Mouse (Mus musculus) midbrain, embryonic 12.5 days (tissue): ENCODE measurements around the gene Zfand2a. TPM values are rescaled to one million over a fixed set of nuclear protein-coding genes. Genes with fewer than 3 reads are reported as not detected.

Experiments used
- ATAC-seq: fragments of 200-750 bp; cut with Nextera tagmentation; 2 replicates; pipeline ENCODE4 v1.8.0; 2017; ENCODE audit warnings: low read depth, moderate TSS enrichment, moderate library complexity; ENCODE audit not compliant: low FRiP score
- H3K27ac ChIP-seq: fragments of 300-500 bp; sonication (generic); replicated peaks from 2 replicates; pipeline ENCODE4 v1.5.1; 2016; ENCODE audit warnings: mild to moderate bottlenecking
- H3K27me3 ChIP-seq: fragments of 300-500 bp; sonication (generic); 2 replicates; pipeline ENCODE4 v1.6.1; 2016; ENCODE audit warnings: mild to moderate bottlenecking
- H3K36me3 ChIP-seq: fragments of 300-500 bp; sonication (generic); 2 replicates; pipeline ENCODE4 v1.6.1; 2016
- H3K4me1 ChIP-seq: fragments of 300-500 bp; sonication (generic); 2 replicates; pipeline ENCODE4 v1.6.1; 2016
- H3K4me2 ChIP-seq: fragments of 300-500 bp; sonication (generic); replicated peaks from 2 replicates; pipeline ENCODE4 v1.6.1; 2016; ENCODE audit warnings: mild to moderate bottlenecking, moderate library complexity
- H3K4me3 ChIP-seq: fragments of 300-500 bp; sonication (generic); 2 replicates; pipeline ENCODE4 v1.5.1; 2016; ENCODE audit warnings: mild to moderate bottlenecking
- H3K9ac ChIP-seq: fragments of 300-500 bp; sonication (generic); replicated peaks from 2 replicates; pipeline ENCODE4 v1.6.1; 2016; ENCODE audit warnings: mild to moderate bottlenecking, moderate library complexity
- H3K9me3 ChIP-seq: fragments of 300-500 bp; sonication (generic); 2 replicates; pipeline ENCODE4 v1.6.1; 2016; ENCODE audit warnings: mild to moderate bottlenecking
- WGBS: fragments of 180-500 bp; shearing (Covaris S2); methylation state at CpG from one replicate; pipeline ENCODE4 v1.1.7; 2016; 5-methylcytosine and 5-hydroxymethylcytosine counted together
- polyA plus RNA-seq: library from polyadenylated mRNA; unstranded; fragments of >200 nt; fragmentation: Nextera tagmentation; extraction: Ambion mirVana; gene quantifications from 2 replicates; pipeline ENCODE4 v1.2.1, GENCODE M21; 2016

Gene Zfand2a
- polyA plus RNA-seq, 1 experiment from 2014 or later = 11.5 TPM

DNA sequence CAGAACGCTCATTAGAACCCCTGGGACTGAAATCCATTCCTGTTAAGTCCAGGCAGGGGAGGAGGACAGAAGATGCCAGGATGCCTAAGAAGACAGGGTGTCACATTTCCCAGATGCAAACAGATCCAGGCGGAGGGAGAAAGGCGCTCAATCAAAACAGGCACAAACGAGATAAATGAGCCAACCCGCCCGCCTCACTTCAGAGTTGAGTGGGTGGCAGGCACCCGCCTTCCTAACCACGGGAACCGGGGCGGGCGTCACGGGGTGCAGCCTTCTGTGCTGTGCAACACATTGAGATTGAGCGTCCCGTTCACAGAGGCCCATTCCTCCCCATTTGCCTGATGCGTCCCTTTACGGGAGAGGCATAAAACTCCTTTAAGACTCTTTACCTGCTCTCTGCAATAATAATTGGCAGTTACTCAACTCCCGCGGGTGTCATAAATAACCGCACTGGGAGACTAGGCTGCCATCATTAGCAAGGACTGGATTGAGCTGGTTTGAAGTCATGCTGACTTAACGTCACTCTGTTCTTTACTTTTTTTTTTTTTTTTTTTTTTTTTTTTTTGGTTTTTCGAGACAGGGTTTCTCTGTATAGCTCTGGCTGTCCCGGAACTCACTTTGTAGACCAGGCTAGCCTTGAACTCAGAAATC is 10.8 kb upstream of the Zfand2a start:
- WGBS = 72% methylated on average over 22 of the region's 22 CpGs
- Histone ChIP-seq H3K9me3 (no peaks in the 10 kb centered on the region), H3K4me1 (0 out of 2 replicates have a peak, but pooled peaks cover 2% of the 10 kb centered on the region), H3K27ac (no peak overlapping the region), H3K36me3 (no peaks in the 10 kb centered on the region), H3K4me2 (no peak overlapping the region), H3K27me3 (peaks cover 9% of the 10 kb centered on the region; the same call in 1 of the 2 replicates), H3K9ac (no peak overlapping the region), H3K4me3 (no peak overlapping the region)
- no peak for ATAC-seq

DNA sequence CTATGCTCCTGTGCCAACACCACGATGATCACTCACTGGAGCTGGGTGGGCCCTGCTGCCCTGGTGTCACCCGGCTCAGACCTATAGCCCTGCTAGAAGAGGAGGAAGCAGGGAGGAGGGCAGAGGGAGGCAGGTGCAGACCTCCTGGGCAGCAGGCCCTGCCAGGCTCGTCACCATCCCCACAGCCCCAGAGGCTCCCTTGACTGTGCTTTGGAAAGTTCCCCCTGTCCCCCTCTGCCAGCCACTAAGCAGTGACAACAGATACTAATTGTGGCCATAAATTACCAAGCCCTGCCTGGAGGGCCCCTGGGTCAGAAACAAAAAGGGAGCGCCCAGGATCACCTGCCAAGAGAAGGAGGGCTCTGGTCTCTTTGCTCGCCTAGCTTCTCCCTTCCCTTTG is 9.3 kb upstream of the Zfand2a start:
- H3K27ac ChIP-seq = no peak overlapping the region
- peaks cover 1% of the 10 kb centered on the region; the same call in 1 of the 2 replicates for H3K27me3 ChIP-seq
- H3K9ac ChIP-seq = no peak overlapping the region
- no peak overlapping the region for H3K4me2 ChIP-seq
- H3K36me3 ChIP-seq = no peaks in the 10 kb centered on the region
- ATAC-seq = no peak
- 74% methylated on average over 5 of the region's 5 CpGs for WGBS
- H3K4me3 ChIP-seq = no peak overlapping the region
- 0 out of 2 replicates have a peak, but pooled peaks cover 2% of the 10 kb centered on the region for H3K4me1 ChIP-seq
- H3K9me3 ChIP-seq = no peaks in the 10 kb centered on the region

DNA sequence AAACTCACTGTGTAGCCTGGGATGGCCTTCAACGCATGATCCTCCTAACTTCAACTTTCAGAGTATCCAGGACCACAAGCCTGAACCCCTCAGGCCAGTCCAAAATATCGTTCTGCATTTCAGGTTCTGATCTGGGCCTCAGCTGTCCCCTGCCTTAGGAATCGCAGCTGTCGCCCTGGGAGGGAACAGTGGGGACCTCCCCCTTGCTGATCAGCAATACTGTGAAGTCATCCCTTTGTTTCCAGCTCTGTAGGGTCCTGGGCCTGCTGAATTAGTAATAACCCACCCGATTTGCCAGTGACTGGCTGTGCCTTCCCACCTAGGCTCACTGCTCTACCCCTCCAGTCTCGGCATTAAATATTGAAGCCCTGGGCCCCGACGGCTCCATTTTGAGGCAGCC is 7.0 kb upstream of the Zfand2a start:
- Histone ChIP-seq H3K27me3 (no peaks in the 10 kb centered on the region), H3K4me1 (0 out of 2 replicates have a peak, but pooled peaks cover 2% of the 10 kb centered on the region), H3K9me3 (peaks cover 5% of the 10 kb centered on the region), H3K9ac (no peak overlapping the region), H3K4me3 (no peak overlapping the region), H3K36me3 (no peaks in the 10 kb centered on the region), H3K27ac (no peak overlapping the region), H3K4me2 (no peak overlapping the region)
- 52% methylated on average over 8 of the region's 8 CpGs for WGBS
- no peak; the same call in 1 of the 2 replicates for ATAC-seq

DNA sequence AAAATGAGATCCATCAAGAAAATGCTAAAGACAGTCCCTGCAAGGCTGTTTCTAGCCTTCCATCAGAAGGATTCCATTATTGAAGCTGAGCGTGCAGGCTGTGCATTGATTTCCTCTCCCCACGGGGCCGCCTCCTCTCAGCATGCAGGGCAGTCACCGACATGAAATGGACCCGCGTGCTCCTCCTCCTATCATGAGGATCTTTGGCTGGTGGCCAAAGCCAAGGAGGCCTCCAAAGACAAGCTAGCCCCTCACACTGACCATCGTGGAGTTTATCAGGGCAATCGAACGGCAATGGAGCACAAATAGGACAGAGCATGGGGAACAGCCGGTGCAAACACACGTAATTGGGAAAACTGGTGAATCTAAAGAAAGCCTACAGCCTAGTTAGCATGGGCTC is 5.8 kb upstream of the Zfand2a start:
- Histone ChIP-seq H3K9me3 (peaks cover 8% of the 10 kb centered on the region), H3K27me3 (no peaks in the 10 kb centered on the region), H3K36me3 (no peaks in the 10 kb centered on the region), H3K9ac (no peak overlapping the region), H3K4me1 (0 out of 2 replicates have a peak, but pooled peaks cover 2% of the 10 kb centered on the region), H3K27ac (no peak overlapping the region), H3K4me3 (no peak overlapping the region), H3K4me2 (no peak overlapping the region)
- no peak for ATAC-seq
- 83% methylated on average over 11 of the region's 11 CpGs for WGBS

DNA sequence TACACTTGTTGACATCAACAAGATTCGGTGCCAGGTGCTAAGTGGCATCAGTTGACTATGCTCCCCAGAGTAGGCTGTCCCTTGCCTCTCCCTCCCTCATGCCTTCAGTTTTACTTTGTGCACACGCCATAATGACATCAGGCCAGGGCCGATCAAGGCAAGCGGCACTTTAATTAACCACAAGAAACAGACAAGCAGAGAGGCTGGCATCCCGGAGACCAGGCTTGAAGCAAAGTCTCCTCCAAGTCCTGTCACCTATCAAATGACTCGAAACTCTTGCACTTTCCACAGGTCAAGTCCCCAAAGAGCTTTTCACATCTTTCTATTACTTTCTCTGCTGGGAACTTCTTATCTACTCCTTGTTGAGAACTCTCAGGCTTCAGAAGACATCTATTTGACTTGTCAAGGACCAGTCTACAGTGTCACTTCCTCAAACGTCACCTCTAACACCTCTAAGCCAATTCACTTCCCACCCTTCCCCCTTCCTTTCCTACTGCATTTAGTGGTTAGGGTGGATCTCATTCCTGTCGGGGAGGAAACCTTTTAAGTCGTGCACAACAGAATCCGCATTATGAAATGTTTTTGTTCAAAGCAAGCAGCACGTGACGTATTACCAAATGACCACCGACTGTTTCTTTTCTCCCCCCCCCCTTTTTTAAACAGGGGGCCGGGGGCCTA is 1.0 kb downstream of the Zfand2a start:
- no peak for ATAC-seq
- Histone ChIP-seq H3K9ac (peak overlapping the region; percentile 71), H3K27me3 (no peaks in the 10 kb centered on the region), H3K27ac (no peak overlapping the region), H3K4me1 (peaks cover 10% of the 10 kb centered on the region), H3K4me2 (peak overlapping the region; percentile 85), H3K4me3 (peak overlapping the region; percentile 91), H3K36me3 (peaks cover 39% of the 10 kb centered on the region), H3K9me3 (peaks cover 8% of the 10 kb centered on the region)
- 66% methylated on average over 14 of the region's 14 CpGs for WGBS

DNA sequence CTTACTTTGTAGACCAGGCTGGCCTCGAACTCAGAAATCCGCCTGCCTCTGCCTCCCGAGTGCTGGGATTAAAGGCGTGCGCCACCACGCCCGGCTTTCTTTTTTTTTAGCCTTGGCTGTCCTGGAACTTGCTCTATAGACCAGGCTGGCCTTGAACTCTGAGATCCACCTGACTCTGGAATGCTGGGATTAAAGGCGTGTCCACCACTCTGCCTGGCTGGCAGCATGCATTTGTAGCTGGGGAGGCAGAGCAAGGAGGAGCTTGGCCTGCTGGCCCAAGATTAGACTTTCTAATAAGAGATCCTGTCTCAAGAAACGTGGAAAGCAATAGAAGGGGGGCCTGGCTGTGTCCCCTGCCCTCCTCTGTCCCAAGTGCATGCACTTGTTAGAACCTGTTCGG is 3.9 kb downstream of the Zfand2a start:
- H3K27me3 ChIP-seq = no peaks in the 10 kb centered on the region
- ATAC-seq = no peak
- peaks cover 65% of the 10 kb centered on the region for H3K36me3 ChIP-seq
- no peaks in the 10 kb centered on the region for H3K9me3 ChIP-seq
- no peak overlapping the region for H3K4me2 ChIP-seq
- no peak overlapping the region for H3K27ac ChIP-seq
- 91% methylated on average over 10 of the region's 10 CpGs for WGBS
- no peak overlapping the region for H3K9ac ChIP-seq
- no peak overlapping the region for H3K4me3 ChIP-seq
- H3K4me1 ChIP-seq = peaks cover 10% of the 10 kb centered on the region

DNA sequence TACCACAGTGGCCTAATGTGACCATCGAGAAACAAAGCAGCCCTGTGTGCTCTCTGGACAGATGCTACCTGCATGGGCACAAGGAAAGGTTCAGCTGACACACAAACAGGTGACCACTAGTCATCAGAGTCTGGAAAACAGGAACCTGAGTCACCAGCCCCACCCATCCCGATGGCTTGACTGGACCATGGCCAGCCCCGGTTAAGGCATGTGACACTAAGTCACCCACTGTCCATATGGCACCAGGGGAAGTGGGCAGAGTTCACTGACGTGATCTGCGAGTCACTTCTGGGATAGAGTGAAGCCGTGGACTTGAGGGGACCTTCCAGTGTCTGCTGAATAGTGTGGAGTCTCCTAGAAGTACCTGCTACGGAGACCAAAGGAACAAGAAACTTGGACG is 5.3 kb downstream of the Zfand2a start:
- ATAC-seq = no peak
- 91% methylated on average over 8 of the region's 8 CpGs for WGBS
- Histone ChIP-seq H3K27ac (no peak overlapping the region), H3K9me3 (no peaks in the 10 kb centered on the region), H3K4me2 (no peak overlapping the region), H3K4me3 (no peak overlapping the region), H3K27me3 (no peaks in the 10 kb centered on the region), H3K9ac (no peak overlapping the region), H3K4me1 (peaks cover 10% of the 10 kb centered on the region), H3K36me3 (peaks cover 78% of the 10 kb centered on the region)

DNA sequence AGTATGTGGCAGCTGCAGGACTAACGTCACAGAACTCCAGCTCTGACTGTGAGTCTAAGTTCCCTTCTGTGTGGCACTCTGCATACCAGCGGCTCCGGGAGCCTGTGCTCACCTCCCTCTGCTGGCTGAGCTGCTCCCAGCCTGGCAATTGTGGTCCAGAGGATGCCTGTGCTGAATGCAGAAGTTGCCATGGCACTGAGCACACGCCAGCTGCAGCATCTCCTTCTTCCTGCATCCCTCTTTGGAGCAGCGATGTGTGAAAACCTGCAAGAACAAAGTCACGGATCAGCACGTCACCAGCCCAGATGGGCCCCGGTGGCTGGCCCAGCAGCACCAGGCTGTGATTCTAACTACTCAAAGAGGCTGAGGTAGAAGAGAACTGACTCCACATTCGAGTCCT is 9.6 kb downstream of the Zfand2a start:
- H3K4me2 ChIP-seq = no peak overlapping the region
- ATAC-seq = no peak
- H3K9me3 ChIP-seq = no peaks in the 10 kb centered on the region
- 62% methylated on average over 9 of the region's 9 CpGs for WGBS
- H3K4me3 ChIP-seq = no peak overlapping the region
- no peak overlapping the region for H3K9ac ChIP-seq
- no peak overlapping the region for H3K27ac ChIP-seq
- H3K27me3 ChIP-seq = no peaks in the 10 kb centered on the region
- peaks cover 84% of the 10 kb centered on the region for H3K36me3 ChIP-seq
- H3K4me1 ChIP-seq = no peaks in the 10 kb centered on the region; the same call in 1 of the 2 replicates

DNA sequence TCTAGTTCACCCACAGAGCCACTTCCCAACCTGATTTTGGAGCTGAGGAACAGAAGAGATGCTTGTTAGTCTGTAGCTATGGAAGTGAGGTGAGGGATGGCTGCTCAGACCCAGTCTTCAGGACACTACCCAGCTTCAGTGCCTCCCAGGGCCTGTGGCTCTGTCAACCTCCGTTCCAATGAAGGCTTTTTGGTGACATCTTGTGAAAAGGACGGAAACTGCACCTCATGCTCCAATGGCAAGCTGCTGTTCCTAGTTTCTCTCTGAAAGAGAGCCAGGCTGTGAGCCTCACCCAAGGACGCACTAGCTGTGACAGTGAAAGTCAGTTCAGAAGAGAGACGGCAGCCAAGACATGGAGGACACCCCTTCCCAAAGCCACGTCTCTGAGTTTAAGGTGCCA is 16.4 kb downstream of the Zfand2a start:
- Histone ChIP-seq H3K9ac (no peak overlapping the region), H3K27me3 (no peaks in the 10 kb centered on the region; the same call in 1 of the 2 replicates), H3K4me2 (no peak overlapping the region), H3K9me3 (no peaks in the 10 kb centered on the region), H3K27ac (no peak overlapping the region), H3K4me3 (no peak overlapping the region), H3K36me3 (peaks cover 19% of the 10 kb centered on the region), H3K4me1 (no peaks in the 10 kb centered on the region)
- ATAC-seq = no peak
- WGBS = 45% methylated on average over 5 of the region's 5 CpGs

DNA sequence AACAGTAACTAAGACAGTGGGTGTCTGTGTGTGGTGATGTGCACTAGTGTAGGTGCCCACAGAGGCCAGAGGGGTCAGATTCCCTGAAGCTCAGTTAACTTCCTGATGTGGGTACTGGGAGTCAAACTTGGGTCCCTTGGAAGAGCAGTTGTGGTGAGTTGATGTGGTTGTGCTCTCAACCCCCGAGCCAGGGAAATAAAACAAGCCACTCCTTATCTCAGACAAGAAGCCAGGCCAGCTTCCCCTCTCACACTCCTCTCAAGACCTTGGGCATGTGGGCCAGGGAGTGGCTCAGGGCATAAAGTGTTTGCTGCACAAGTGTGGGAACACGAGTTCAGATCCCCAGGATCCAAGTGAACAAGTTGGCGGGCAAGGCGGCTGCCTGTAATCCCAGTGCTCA is 17.5 kb downstream of the Zfand2a start:
- Histone ChIP-seq H3K36me3 (peaks cover 7% of the 10 kb centered on the region), H3K9me3 (no peaks in the 10 kb centered on the region), H3K4me3 (no peak overlapping the region), H3K4me2 (no peak overlapping the region), H3K27ac (no peak overlapping the region), H3K27me3 (peaks cover 4% of the 10 kb centered on the region; the same call in 1 of the 2 replicates), H3K9ac (no peak overlapping the region), H3K4me1 (no peaks in the 10 kb centered on the region)
- WGBS = 77% methylated on average over 4 of the region's 4 CpGs
- ATAC-seq = no peak

DNA sequence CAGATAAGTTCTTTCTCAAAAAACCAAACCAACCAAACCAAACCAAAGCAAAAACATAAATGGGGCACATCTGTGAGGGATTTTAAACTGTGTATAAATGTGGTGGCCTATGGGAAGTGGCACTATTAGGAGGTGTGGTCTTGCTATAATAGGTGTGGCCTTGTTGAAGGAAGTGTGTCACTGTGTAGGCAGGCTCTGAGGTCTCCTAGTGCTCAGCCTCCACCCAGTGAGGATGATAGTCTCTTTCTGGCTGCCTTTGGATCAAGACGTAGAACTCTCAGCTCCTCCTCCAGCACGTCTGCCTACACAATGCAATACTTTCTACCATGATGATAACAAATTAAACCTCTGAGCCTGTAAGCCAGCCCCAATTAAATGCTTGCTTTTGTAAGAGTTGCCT is 18.0 kb downstream of the Zfand2a start:
- no peak overlapping the region for H3K9ac ChIP-seq
- H3K27ac ChIP-seq = no peak overlapping the region

DNA sequence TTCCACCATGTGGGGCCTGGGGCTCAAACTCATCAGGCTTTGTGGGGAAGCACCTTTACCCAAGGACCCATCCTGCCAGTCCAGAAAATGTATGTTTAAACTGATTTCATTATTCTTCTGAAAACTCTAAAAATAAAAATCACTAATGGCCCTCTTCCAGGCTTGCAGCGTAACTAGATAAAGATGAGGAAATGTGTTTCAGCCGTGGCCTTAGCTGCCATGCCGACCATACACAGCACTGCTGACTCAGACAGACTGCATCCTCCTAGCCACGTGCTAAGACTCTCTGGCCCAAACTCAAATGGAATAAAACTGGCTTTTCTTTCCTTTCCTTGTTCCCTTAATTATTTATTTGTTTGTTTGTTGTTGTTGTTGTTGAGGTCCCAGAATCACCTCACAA is 19.5 kb downstream of the Zfand2a start:
- H3K4me2 ChIP-seq = no peak overlapping the region
- H3K9me3 ChIP-seq = no peaks in the 10 kb centered on the region
- H3K27ac ChIP-seq = no peak overlapping the region
- WGBS = 76% methylated on average over 4 of the region's 4 CpGs
- peaks cover 6% of the 10 kb centered on the region for H3K4me1 ChIP-seq
- peaks cover 4% of the 10 kb centered on the region; the same call in 1 of the 2 replicates for H3K27me3 ChIP-seq
- H3K9ac ChIP-seq = no peak overlapping the region
- H3K36me3 ChIP-seq = no peaks in the 10 kb centered on the region
- no peak for ATAC-seq
- no peak overlapping the region for H3K4me3 ChIP-seq

More for the DNA sequence above, 18.0 kb downstream of the Zfand2a start:
- no peaks in the 10 kb centered on the region for H3K4me1 ChIP-seq
- 67% methylated on average over 2 of the region's 2 CpGs for WGBS
- H3K27me3 ChIP-seq = peaks cover 4% of the 10 kb centered on the region; the same call in 1 of the 2 replicates
- no peak overlapping the region for H3K4me3 ChIP-seq
- no peak overlapping the region for H3K4me2 ChIP-seq
- H3K36me3 ChIP-seq = peaks cover 2% of the 10 kb centered on the region
- no peak for ATAC-seq
- H3K9me3 ChIP-seq = no peaks in the 10 kb centered on the region
